Mouse (Mus musculus) skeletal muscle tissue, postnatal 0 days (tissue): ENCODE data around the gene Pnpt1. TPM values are rescaled to one million over a fixed set of nuclear protein-coding genes. Genes with fewer than 3 reads are reported as not detected.

ENCODE experiments used
- polyA plus RNA-seq: library from polyadenylated mRNA; unstranded; fragments of >200 nt; fragmentation: Nextera tagmentation; extraction: Ambion mirVana; gene quantifications from 2 replicates; pipeline ENCODE4 v1.2.1, GENCODE M21; 2015

The Pnpt1 gene
- polyA plus RNA-seq, result 18.2 and 18.9 TPM in 2 replicates

GRCm38 (mm10) chr11:29130385-29131355 is at the start of gene Pnpt1:
Pnpt1 (plus strand) TSS chr11:29130744.

GRCm38 (mm10) chr11:29172563-29173124 is 42.1 kb downstream of the Pnpt1 start, which contains the start of gene Ppp4r3b:
Ppp4r3b (plus strand) TSS chr11:29172890.

Other genes with a start within 250 kb of the Pnpt1 start
- gene Ppp4r3b, start 42.1 kb downstream of the Pnpt1 start, polyA plus RNA-seq, result 31.5 and 35.2 TPM in 2 replicates
- gene Cfap36, start 116.7 kb downstream of the Pnpt1 start, polyA plus RNA-seq, result 29.2 and 33.0 TPM in 2 replicates
- 12.4 and 14.0 TPM in 2 replicates for gene Ccdc88a, start 242.9 kb downstream of the Pnpt1 start, polyA plus RNA-seq